Mouse (Mus musculus): ENCODE data around the gene Pla2g15. TPM values are rescaled to one million over a fixed set of nuclear protein-coding genes. Genes with fewer than 3 reads are reported as not detected.

Gene Pla2g15
- polyA plus RNA-seq, 1 experiment from 2014 or later, result 15.8 TPM

- peak overlapping the region; percentile 39; the same call in 1 of the 2 replicates for H3K9ac ChIP-seq
These were observed 12.8 kb upstream of the Pla2g15 start for GRCm38 (mm10) chr8:106137218-106137905.

DNA sequence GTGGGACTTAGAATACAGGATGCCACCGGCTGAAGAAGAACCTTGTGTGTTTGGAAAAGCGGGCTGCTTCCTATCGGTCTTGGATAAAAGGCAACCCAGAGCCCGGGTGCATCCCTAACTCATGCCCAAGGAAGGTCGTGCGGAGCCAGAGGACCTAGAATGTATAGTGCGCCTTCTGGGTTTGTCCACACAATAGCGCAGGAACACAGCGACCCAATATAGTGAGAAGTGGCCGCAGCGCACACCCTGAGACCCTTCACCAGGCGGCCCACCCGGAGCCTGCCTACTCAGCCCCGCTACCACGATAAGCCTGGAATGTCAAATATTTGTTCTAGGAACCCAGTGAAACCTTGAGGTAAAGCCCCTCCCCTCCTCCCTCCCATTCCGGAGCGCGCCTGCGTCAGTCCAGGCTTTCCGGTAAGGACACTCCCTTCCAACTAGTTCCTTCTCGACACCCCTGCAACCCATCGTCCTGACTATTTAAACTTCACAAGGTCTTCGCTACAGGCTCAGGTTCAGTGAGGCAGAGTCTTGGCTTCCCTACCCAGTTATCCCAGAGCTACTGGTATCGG is 12.2 kb upstream of the Pla2g15 start:
- no peak overlapping the region for H3K27ac ChIP-seq
- peak; percentile 47 for ATAC-seq (ENCODE audit: low FRiP score)
- no peaks in the 10 kb centered on the region for H3K9me3 ChIP-seq
- peak overlapping the region; percentile 39; the same call in 1 of the 2 replicates for H3K9ac ChIP-seq
- under 1% methylated on average over 24 of the region's 24 CpGs for WGBS
- H3K4me1 ChIP-seq, result peaks cover 28% of the 10 kb centered on the region
- H3K27me3 ChIP-seq, result peaks cover 76% of the 10 kb centered on the region
- peak overlapping the region; percentile 42 for H3K4me3 ChIP-seq (replicated peaks)
- 0 out of 2 replicates have a peak, but pooled peaks cover 4% of the 10 kb centered on the region for H3K36me3 ChIP-seq (replicated peaks)
- H3K4me2 ChIP-seq, result peak overlapping the region; percentile 74

More at GRCm38 (mm10) chr8:106137218-106137905, 12.8 kb upstream of the Pla2g15 start:
- Histone ChIP-seq H3K36me3 (replicated peaks) (peaks cover 10% of the 10 kb centered on the region; the same call in 1 of the 2 replicates), H3K9me3 (no peaks in the 10 kb centered on the region), H3K4me1 (peaks cover 28% of the 10 kb centered on the region), H3K27me3 (peaks cover 77% of the 10 kb centered on the region), H3K27ac (no peak overlapping the region), H3K4me3 (replicated peaks) (peak overlapping the region; percentile 42), H3K4me2 (peak overlapping the region; percentile 74)
- no peak for ATAC-seq (ENCODE audit: low FRiP score)
- 3% methylated on average over 22 of the region's 22 CpGs for WGBS

GRCm38 (mm10) chr8:106138616-106139015 is 11.6 kb upstream of the Pla2g15 start:
- WGBS, result 19% methylated on average over 7 of the region's 7 CpGs
- H3K27me3 ChIP-seq, result peaks cover 70% of the 10 kb centered on the region
- no peak overlapping the region for H3K27ac ChIP-seq

DNA sequence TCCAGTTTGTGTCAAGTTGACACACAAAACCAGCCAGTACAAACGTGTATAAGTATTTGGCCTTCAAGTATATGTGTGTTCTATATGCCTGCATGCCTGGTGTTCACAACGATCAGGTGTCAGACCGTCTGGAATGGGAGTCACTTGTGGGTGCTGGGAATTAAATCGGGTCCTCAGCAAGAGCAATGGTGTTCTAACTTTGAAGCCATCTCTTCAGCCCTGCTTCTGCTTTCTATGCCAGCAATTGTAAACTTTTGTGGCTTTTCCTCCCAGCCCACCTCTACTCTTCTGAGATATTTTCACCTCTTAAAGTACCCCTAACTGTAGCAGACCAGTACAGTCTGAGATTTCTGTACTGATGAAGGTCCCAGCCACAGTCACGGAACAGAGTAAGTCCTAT is 10.0 kb upstream of the Pla2g15 start:
- Histone ChIP-seq H3K4me2 (no peak overlapping the region), H3K4me3 (replicated peaks) (no peak overlapping the region), H3K36me3 (replicated peaks) (no peaks in the 10 kb centered on the region), H3K9me3 (no peaks in the 10 kb centered on the region), H3K27ac (no peak overlapping the region), H3K4me1 (peaks cover 28% of the 10 kb centered on the region), H3K27me3 (peaks cover 63% of the 10 kb centered on the region), H3K9ac (no peak overlapping the region)
- no peak for ATAC-seq (ENCODE audit: low FRiP score)
- WGBS, result 76% methylated on average over 5 of the region's 5 CpGs

More at GRCm38 (mm10) chr8:106138616-106139015, 11.6 kb upstream of the Pla2g15 start:
- H3K4me1 ChIP-seq, result peaks cover 28% of the 10 kb centered on the region
- no peak for ATAC-seq (ENCODE audit: low FRiP score)
- H3K9ac ChIP-seq, result peak overlapping the region; percentile 39; the same call in 1 of the 2 replicates
- H3K36me3 ChIP-seq (replicated peaks), result no peaks in the 10 kb centered on the region
- H3K4me2 ChIP-seq, result peak overlapping the region; percentile 74
- H3K4me3 ChIP-seq (replicated peaks), result peak overlapping the region; percentile 42
- no peaks in the 10 kb centered on the region for H3K9me3 ChIP-seq

- Histone ChIP-seq H3K9ac (no peak overlapping the region), H3K4me3 (replicated peaks) (no peak overlapping the region), H3K27me3 (peaks cover 58% of the 10 kb centered on the region), H3K4me2 (no peak overlapping the region), H3K9me3 (no peaks in the 10 kb centered on the region), H3K4me1 (peaks cover 26% of the 10 kb centered on the region), H3K27ac (no peak overlapping the region), H3K36me3 (replicated peaks) (no peaks in the 10 kb centered on the region)
- WGBS, result 17% methylated on average over 13 of the region's 13 CpGs
- ATAC-seq (ENCODE audit: low FRiP score), result peak; percentile 57; the same call in 1 of the 2 replicates
These were observed 9.4 kb upstream of the Pla2g15 start for GRCm38 (mm10) chr8:106140769-106141168.

GRCm38 (mm10) chr8:106145331-106145730 is 4.9 kb upstream of the Pla2g15 start:
- H3K4me1 ChIP-seq, result 0 out of 2 replicates have a peak, but pooled peaks cover 3% of the 10 kb centered on the region
- no peaks in the 10 kb centered on the region for H3K9me3 ChIP-seq
- no peak overlapping the region for H3K27ac ChIP-seq
- peaks cover 12% of the 10 kb centered on the region; the same call in 1 of the 2 replicates for H3K27me3 ChIP-seq
- no peak overlapping the region for H3K4me2 ChIP-seq
- H3K9ac ChIP-seq, result no peak overlapping the region
- no peak overlapping the region for H3K4me3 ChIP-seq (replicated peaks)
- no peak for ATAC-seq (ENCODE audit: low FRiP score)
- H3K36me3 ChIP-seq (replicated peaks), result no peaks in the 10 kb centered on the region
- 89% methylated on average over 2 of the region's 2 CpGs for WGBS

GRCm38 (mm10) chr8:106146014-106146413 is 4.2 kb upstream of the Pla2g15 start:
- Histone ChIP-seq H3K4me3 (replicated peaks) (no peak overlapping the region), H3K27ac (no peak overlapping the region), H3K4me1 (peaks cover 8% of the 10 kb centered on the region), H3K4me2 (no peak overlapping the region), H3K36me3 (replicated peaks) (no peaks in the 10 kb centered on the region), H3K27me3 (0 out of 2 replicates have a peak, but pooled peaks cover 9% of the 10 kb centered on the region), H3K9me3 (no peaks in the 10 kb centered on the region), H3K9ac (no peak overlapping the region)
- ATAC-seq (ENCODE audit: low FRiP score), result no peak
- 94% methylated on average over 4 of the region's 4 CpGs for WGBS

DNA sequence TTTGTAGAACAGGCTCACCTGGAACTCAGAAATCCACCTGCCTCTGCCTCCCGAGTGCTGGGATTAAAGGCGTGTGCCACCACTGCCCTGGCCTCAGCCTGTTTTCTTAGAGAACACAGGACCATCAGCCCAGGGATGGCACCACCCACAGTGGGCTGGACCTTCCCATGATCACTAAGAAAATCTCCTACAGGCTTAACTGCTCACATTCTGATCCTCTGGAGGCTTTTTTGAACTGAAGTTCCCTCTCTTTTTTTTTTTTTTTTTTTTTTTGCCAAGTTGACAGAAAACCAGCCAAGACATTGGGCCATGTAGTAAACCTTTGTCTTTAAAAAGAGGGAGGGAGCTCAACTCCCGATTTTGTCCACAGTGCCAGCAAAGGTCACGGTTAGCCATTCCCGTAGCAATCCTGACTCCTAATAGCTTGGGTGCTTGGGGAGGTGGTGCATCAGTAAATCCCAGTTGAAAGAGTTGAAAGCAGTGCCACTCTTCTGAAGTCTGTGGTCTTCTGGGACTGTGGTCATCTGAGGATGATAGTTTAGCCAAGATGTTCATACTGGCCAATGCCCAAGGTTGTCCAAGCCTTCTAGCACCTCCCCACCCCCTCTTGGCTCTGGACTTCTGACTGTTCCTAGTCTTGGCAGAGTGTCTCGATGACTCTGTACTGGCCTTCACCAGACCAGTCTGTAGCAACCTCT is 2.2 kb upstream of the Pla2g15 start:
- Histone ChIP-seq H3K4me1 (peaks cover 11% of the 10 kb centered on the region), H3K4me3 (replicated peaks) (no peak overlapping the region), H3K4me2 (no peak overlapping the region), H3K27me3 (0 out of 2 replicates have a peak, but pooled peaks cover 9% of the 10 kb centered on the region), H3K27ac (no peak overlapping the region), H3K36me3 (replicated peaks) (no peaks in the 10 kb centered on the region), H3K9me3 (no peaks in the 10 kb centered on the region), H3K9ac (no peak overlapping the region)
- WGBS, result 86% methylated on average over 6 of the region's 6 CpGs
- ATAC-seq (ENCODE audit: low FRiP score), result no peak

GRCm38 (mm10) chr8:106149025-106149424 is 1.2 kb upstream of the Pla2g15 start:
- H3K4me2 ChIP-seq, result no peak overlapping the region
- no peak overlapping the region for H3K27ac ChIP-seq
- H3K4me3 ChIP-seq (replicated peaks), result no peak overlapping the region
- H3K27me3 ChIP-seq, result 0 out of 2 replicates have a peak, but pooled peaks cover 9% of the 10 kb centered on the region
- H3K9me3 ChIP-seq, result no peaks in the 10 kb centered on the region
- no peaks in the 10 kb centered on the region for H3K36me3 ChIP-seq (replicated peaks)
- H3K4me1 ChIP-seq, result peaks cover 11% of the 10 kb centered on the region
- 93% methylated on average over 6 of the region's 6 CpGs for WGBS
- H3K9ac ChIP-seq, result no peak overlapping the region
- ATAC-seq (ENCODE audit: low FRiP score), result no peak

DNA sequence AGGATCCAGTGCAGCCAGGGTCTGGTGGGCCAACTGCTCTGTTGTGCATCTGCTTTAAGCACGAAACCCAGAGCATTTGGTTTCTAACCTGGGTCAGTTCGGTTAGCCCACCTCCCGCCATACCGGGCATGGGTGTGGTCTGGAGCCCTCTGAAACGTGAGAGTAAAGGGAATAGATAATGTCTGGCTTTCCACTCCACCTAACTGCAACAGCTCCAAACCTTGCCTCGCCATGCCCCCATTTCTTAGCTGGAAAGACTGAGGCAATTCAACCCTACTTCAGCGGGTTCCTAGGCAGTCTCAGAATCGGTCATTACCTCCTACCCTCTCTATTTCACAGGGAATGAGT is 428 bp downstream of the Pla2g15 start:
- peak overlapping the region; percentile 73 for H3K4me3 ChIP-seq (replicated peaks)
- no peaks in the 10 kb centered on the region for H3K27me3 ChIP-seq
- peak overlapping the region; percentile 67 for H3K4me2 ChIP-seq
- peaks cover 8% of the 10 kb centered on the region for H3K36me3 ChIP-seq (replicated peaks)
- 21% methylated on average over 8 of the region's 8 CpGs for WGBS
- no peak for ATAC-seq (ENCODE audit: low FRiP score)
- no peak overlapping the region for H3K27ac ChIP-seq
- peaks cover 11% of the 10 kb centered on the region for H3K4me1 ChIP-seq
- peak overlapping the region; percentile 70 for H3K9ac ChIP-seq
- H3K9me3 ChIP-seq, result no peaks in the 10 kb centered on the region

- Histone ChIP-seq H3K9ac (peak overlapping the region; percentile 70; the same call in 1 of the 2 replicates), H3K27ac (no peak overlapping the region), H3K27me3 (no peaks in the 10 kb centered on the region), H3K36me3 (replicated peaks) (peaks cover 9% of the 10 kb centered on the region), H3K4me2 (peak overlapping the region; percentile 67), H3K9me3 (no peaks in the 10 kb centered on the region), H3K4me3 (replicated peaks) (peak overlapping the region; percentile 73), H3K4me1 (peaks cover 11% of the 10 kb centered on the region)
- ATAC-seq (ENCODE audit: low FRiP score), result no peak
- 87% methylated on average over 9 of the region's 9 CpGs for WGBS
These were observed 842 bp downstream of the Pla2g15 start for GRCm38 (mm10) chr8:106151041-106151440.

GRCm38 (mm10) chr8:106152876-106153275 is 2.7 kb downstream of the Pla2g15 start:
- 90% methylated on average over 4 of the region's 4 CpGs for WGBS
- Histone ChIP-seq H3K4me1 (peaks cover 11% of the 10 kb centered on the region), H3K27ac (no peak overlapping the region), H3K9me3 (no peaks in the 10 kb centered on the region), H3K4me3 (replicated peaks) (no peak overlapping the region), H3K36me3 (replicated peaks) (peaks cover 13% of the 10 kb centered on the region), H3K4me2 (no peak overlapping the region), H3K9ac (no peak overlapping the region), H3K27me3 (no peaks in the 10 kb centered on the region)
- no peak for ATAC-seq (ENCODE audit: low FRiP score)

All from forebrain, embryonic 12.5 days (tissue).